Mouse (Mus musculus) T-helper 17 cell (primary cell): ENCODE results near the gene Fgf5.

Experiments used
- in situ Hi-C, 2 experiments: fragments of 300-600 bp; cut with MboI, MseI; formaldehyde crosslinking; loops; 1 replicate in 1 of 2; 2 replicates in 1 of 2; pipeline ENCODE4 v1.15.1; 2025; ENCODE audit warnings: high pct_unique_total_duplicates in 2 of 2

The Fgf5 gene

DNA sequence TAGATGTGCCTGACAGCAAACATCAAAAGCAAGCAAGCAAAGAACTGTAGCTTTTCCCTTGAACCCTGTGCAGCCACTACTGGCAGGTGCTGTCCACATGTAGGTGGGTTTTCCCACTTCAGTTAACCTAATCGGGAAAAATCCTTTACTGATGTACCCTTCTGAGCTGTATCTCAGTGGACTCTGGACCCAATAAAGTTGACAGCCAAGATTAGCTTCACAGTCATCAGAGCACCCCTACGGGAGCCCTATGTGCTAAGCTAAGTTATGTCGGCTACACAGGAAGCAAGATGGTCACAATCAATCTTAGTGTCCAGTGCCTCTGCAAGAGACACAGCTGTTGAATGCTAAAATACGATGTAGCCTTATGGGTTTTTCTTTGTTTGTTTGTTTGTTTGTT, 46.1 kb downstream of the Fgf5 start:
- in situ Hi-C loops: no loop called here

DNA sequence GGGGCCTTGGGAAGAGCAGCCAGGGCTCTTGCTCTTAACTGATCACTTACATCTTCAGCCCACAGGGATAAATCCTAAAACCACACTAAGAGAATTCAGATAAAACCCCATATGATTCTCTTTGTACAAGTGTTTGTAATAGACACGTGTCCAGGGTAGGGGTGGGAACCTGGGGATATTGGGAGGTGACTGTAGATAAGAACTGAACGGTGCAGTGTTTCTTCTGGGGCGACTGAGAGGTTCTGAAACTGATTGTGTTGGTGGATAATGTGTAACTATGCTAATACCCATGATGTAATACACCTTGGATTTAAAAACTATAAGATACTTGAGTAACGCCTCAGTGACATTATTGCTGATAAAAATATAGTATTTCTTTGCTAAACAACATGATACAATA, 51.7 kb downstream of the Fgf5 start:
- in situ Hi-C loops: no loop called here

- in situ Hi-C loops: no loop called here
Measured at GRCm38 (mm10) chr5:98306528-98306927, 52.5 kb downstream of the Fgf5 start.

DNA sequence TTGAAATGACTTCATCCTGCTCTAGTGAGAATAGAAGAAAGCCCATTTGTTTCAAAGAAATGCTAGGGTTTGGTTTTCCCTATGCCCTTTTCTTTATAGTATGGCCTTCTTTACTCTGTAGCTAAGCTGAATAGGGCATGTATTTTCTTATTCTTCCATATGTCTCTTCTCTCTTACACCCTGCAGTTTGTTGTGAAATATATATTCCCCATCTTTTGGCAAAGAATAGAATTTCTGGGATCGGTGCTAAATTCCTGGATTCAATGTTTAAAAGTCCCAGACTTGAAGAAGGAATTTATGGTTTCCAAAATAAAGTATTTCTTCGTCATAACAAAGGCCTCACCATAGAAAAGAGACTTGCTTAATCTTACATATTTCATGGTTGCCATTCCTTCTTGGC, 72.6 kb downstream of the Fgf5 start:
- in situ Hi-C loops: loop anchor here (5.0 to 25.0 kb wide), 4 partner anchors 134 to 1668 kb away; no protein-coding TSS in a partner anchor
